Mouse (Mus musculus): ENCODE data around the gene Tmc7.

Tmc7 gene

DNA sequence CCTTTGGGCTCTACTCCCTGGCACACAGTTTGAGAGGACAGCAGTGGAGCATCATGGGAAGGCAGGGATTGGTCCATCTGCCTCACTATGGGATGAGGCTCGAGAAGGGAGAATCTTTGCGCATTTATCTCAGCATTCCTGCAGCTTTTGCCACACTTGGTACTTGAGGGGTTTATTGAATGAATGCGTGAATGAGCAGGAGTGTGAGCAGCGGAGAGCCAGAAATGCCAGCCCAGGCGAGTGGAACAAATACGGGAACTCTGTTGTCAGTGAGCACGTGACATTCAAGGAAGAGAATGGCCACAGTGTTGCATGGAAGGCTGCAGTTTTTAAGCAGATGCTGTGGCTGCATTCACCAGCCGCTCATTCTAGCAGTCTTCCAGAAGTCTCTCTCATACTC, 82.2 kb downstream of the Tmc7 start:
- DNase-seq (ENCODE audit: low spot score in 2 of 2): no peak

DNA sequence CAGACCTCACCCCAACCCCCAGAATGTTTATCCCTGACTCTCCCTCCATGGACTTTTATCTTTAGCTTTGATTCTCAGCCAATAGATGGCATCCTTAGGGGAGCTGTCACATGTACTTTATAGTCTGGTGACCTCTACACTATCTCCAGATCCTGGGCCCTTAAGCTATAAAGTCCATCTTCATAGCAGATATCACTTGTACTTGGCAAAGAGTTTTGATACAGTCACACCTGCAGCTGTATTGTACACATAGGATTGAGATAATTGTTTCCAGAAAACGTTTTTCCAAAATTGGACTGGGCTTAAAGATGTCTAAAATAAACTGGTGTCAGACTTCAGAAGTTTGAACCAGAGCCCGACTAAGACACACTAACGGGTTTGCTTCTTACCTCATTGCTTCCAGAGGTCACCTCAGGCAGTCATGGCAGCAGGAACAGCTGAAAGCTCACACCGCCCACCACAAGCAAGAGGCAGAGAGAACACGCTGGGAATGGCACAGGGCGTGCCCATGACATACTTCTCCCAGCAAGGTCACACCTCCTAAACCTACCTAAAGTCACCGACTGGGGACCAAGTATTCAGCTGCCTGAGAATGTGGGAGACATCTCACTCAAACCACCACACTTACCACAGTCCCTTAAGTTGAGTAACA, 84.6 kb downstream of the Tmc7 start:
- DNase-seq (ENCODE audit: low spot score in 2 of 2): no peak

DNA sequence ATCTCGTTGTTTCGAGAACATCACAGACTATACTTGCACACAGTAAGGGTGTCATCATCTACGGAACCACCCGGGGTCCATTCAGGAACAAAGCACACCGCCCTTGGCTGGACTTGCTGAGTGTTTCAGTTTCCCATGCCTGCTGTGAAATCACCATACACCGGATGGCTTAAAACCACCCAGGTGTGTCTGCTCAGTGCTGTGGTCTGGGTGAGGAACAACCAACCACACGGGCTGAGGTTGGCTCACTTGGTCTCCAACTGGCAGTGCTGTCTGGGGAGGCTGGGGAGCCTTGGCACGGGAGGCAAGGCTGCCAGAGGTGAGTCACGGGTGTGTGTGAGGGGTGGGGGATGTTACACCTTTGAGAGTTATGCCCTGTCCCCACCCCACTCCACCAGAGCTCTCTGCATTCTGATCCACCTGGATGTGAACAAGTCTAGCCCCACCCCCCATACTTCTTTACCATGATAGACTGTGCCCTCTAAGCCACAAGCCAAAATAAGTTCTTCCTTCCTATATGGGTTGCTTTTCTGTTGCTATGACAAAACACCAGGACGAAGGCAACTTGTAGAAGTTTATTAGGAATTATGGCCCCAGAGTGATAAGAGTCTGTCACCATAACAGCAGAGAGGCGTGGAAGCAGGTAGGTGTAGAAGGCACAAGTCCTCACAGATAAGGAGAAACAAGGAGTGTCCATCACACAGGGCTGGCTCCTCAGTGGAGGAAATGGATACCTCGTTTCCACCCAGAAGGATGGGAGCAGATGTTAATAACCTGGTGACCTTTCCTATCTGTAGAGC, 85.4 kb downstream of the Tmc7 start:
- DNase-seq (ENCODE audit: low spot score in 2 of 2): no peak

DNA sequence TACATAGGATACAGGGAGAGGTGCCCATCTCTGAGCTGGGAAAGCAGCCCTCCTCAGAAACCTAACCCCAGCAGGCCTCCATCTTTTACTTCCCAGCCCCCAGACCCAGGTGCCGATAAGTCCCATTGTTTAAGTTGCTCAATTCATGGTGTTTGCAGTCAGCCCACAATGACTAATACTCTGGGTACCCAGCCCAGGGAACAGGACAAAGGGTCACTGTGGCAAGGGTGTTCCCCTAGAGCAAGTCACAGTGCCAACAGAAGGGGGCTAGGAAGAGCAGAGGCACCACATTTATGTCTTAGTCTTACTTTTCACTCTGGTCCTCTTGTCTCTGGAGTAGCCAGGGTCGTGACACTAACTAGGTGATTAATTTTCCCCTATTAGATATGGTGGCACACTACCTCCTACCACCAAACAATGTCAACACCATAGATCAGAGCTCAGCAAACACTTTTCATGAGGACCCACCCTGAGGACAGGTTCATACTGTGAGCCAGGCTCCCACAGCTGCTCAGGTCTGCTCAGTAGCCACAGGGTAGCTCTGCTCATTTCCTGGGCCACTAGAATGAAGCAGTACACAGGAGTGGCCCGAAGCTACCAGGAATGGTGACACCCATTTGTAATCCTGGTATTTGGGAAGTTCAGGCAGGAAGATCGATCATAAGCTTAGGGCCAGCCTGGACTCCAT, 89.5 kb downstream of the Tmc7 start:
- peak in 1 of 2 experiments; percentile 23 for DNase-seq (ENCODE audit: low spot score in 2 of 2)

DNA sequence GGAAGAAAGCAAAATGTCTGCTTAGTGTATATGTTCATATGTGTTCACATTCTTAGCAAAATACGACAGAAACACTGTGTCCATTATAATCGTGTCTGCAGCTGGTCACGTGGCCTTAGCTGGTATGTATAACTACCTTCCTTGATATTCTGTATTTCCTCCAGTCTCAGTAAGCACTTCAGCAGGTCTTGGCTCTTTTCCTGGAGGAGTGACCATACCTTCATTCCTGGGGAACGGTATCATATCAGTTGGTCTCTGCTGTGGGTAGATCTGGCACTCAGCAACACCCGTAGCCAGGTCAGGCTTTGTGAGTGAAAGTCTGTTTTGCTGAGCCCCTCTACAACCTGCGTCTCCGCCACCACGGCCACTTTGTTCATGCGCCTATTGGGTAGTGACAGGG, 90.6 kb downstream of the Tmc7 start:
- DNase-seq (ENCODE audit: low spot score in 2 of 2): no peak

DNA sequence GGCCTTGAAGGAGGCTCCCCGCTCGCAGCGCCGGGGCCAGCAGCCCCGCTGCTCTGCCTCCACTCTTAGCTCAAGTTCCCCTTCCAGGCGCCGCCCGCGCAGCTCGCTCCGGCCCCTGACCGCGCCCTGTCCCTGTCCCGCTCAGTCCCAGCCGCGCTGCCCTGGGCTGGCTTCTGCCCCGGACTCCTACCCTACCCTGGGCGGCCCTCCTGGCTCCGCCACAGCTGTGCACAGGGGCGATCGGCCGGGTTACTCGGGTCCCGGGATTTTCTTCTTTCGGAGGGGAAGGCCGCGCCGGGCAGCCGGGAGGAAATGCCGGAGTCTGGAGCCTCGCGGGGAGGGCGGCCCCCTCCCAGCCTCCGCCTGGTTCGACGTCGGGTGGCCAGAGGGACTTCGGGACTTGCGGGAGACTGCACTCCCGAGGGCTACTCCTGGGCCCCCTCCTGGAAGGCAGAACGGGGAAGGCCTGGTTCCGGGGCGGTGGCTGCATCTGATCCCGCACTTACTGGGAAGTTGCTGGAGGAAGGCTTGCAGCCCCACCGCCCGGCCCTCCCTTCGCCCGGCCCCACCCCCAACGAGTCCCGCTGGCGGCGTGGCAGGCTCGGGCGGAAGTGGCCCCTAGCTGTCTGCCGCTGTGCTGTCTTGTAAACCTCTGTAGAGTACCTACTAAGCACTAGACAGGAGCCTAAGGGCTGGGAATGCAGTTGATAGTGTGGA, 92.9 kb downstream of the Tmc7 start, which contains the start of gene Itpripl2:
Gene Itpripl2 (minus strand): TSS at position 545 of the 717 bp plus-strand sequence.
- DNase-seq (ENCODE audit: low spot score in 2 of 2): peak; percentile 83 to 85

DNA sequence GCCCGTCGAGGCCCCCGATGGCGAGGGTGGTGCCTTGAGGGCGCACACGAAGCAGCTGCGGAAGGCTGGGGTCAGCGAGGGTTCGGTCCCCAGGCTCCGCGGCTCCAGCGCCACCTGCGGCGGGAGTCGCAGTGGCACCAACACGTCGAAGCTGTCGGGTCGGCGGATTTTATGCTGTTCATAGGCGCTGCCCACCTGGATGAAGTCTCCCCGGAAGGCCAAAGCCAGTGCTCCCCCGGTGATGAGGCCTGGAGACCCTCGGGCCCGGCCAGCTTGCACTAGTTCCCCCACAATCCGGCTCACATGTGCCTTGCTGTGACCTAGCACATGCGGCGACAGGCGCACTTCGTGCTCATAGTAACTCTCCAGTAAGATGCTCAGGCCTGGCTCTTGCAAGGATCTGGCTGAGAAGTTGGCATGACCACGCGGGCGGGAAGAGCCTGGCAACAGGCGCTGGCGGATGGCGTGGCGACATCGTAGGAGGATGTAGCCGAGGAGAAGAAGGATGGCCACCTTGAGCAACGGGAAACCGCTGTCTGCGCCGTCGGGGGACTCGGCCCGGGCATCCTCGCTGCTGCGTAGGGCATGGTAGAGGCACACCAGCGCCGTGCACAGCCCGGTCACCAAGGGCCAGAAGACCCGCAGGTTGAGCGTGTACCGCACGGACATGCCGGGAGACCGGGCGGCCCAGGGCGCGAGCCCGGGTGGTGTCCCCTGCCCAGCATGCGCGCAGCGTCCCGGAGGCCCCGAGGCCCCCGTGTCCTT, 93.7 kb downstream of the Tmc7 start:
- DNase-seq (ENCODE audit: low spot score in 2 of 2): no peak

DNA sequence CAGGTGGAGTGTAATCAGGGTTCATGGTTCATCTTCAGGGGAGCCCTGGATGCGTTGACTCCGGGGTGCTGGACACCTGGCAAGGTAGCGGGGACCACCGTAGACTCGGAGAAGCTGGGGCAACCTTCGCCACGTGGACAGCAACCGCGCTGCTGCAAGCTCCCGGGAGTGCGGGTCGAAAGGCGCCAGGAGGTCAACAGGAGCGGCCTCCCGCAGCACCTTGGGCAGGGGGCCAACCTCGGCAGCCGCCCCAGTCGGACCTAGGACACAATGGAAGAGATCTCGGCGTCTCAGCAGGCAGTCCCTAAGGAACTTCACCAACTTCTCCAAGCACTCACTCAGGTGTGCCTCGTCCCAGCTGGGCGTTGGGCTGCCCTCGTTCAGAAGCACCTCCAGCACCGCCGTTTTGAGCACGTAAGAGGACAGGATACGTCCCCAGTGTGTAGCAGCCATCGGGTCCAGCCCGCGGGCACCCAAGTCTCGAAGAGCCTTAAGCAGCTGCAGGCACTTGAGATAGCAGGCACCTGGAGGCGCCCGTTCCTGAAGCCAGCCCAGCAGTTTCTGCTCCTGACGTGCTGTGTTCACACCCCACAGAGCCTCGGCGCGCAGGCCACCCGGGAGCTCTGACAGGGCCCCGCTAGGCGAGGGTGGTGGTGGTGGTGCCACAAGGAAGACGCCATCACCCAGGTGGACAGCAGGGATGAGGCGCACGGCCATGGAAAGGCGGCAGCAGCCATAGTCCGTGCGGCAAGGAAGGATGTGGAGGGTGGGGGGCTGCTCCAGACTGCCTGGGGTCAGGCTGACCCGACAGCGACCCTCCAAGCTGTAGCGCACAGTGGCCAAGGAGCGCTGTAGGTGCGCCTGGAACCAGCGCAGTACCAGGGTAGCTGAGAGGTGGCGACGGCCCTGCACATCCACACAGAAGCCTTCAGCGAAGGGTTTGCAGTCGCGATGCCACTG, 94.5 kb downstream of the Tmc7 start:
- no peak for DNase-seq (ENCODE audit: low spot score in 2 of 2)

DNA sequence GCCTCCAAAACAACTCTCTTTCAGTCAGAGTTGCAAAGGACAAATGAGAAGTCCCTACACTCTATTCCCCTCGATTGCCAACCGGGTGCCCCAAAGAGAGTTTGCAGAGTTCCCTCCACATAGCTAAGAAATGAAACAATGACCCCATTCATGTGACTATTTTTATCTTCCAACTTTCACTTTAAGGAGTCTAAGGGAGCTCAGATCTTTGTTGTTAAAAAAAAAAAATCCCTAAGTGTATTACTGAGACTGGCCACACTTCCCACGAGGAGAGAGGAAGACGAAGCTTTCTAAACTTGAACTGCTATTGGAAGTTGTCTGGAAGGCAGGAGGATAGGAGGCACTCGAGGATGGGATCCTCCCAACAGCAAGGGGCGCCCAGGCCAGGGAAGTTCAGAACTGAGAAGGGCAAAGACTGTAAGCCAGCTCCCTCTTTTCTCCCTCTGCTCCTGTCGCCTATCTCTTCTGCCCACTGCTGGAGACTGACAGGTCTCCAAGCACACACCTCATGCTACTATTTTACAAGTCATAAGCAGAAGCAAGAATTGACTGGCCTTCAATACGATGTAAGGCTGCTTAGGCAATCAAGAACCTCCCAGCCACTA, 96.4 kb downstream of the Tmc7 start:
- no peak for DNase-seq (ENCODE audit: low spot score in 2 of 2)

DNA sequence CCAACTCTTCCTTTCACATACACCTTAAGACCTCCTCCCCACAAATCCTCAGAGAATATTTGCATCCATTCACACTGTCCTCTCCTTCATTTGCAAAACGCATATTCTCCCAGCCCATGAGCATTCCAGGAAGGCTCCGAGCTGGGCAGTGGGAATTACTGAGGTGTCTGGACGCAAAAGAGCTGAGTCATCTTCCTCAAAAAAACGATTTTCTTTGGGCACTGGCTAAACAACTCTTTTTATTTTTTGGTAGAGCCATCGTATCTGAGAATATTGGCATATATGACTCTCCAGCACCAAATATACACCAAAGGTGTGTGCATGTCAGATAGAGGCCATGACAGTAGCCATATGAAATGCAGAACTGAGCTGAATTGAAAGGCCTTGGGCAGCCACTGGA, 97.6 kb downstream of the Tmc7 start:
- no peak for DNase-seq (ENCODE audit: low spot score in 2 of 2)
